9 mouse cellular contexts compared by ENCODE assay signal in the genomic region with DNA sequence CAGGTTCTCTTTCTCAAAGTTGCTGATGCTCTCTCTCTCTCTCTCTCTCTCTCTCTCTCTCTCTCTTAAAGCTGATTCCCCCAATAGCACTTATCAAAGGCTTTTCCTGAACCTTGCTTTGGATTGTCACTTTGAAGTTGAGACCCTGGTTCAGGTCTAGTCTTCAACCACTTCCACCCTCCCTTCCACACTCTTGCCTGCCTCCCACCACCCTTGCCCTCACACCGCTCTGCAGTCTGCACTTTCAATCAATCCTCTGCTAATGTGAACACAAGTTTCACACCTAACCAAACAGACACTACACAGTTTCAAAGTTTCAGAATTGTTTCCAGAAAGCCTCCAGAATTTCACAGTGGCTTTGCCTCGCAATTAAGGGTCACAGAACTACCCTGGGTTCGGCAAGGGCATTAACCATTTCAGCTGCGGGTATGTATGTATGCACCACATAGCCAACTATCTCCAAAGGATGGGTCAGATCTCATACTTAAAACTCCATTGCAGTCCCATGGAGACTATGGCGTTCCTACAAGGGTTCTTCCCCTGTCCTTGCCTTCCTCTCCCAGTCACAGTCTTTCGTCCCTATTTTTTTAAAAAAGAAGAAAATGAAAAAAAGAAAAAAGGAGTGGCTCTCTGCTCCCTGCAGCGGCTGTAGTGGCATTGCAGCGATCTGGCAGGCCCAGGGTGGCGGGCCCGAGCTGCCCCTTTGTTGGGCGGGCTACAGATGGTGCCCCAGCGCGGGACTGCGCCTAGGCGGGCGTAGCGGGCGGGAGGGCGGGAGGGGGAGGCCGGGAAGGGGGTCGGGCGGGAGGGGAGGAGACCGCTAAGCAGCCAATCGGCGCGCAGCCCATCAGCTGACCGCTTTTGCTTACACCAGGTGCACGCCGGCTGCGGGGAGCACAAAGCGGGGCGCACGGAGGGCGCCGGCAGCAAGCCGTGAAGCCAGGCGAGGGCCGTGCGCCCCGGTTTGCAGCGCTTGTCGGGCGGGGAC. TPM values are rescaled to one million over a fixed set of nuclear protein-coding genes. Genes with fewer than 3 reads are reported as not detected.
DNase-seq lines count a peak whose midpoint lies in the region; ATAC-seq lines count a peak whose summit lies in the region.
"Had no signal": no experiment of that assay in that cellular context is flagged by ENCODE, and none has a peak within 500 bp of the region (broad histone marks: within the 10 kb centered on the region; RNA-seq: fewer than 3 reads in every experiment).

TSS of gene Lrrn1 (plus strand) at position 892 of the 988 bp plus-strand sequence.

- H3K36me3 ChIP-seq in liver, embryonic 15.5 days (replicated peaks) = no peaks in the 10 kb centered on the region

- peak within 1 kb of the TSS; percentile 20 for H3K4me3 ChIP-seq in liver, embryonic 15.5 days (replicated peaks)

- WGBS in liver, embryonic 15.5 days (ENCODE audit: insufficient replicate concordance) = 4% methylated on average over 30 of the region's 43 CpGs

- no peak within 1 kb of the TSS for H3K9ac ChIP-seq in liver, embryonic 15.5 days

- H3K4me1 ChIP-seq in liver, embryonic 15.5 days (replicated peaks) = no peaks in the 10 kb centered on the region

- peaks cover 33% of the 10 kb centered on the region for H3K27me3 ChIP-seq in liver, embryonic 15.5 days

- peak; percentile 48 for ATAC-seq in granulocyte monocyte progenitor cell, adult 5-6 weeks (replicated peaks; ENCODE audit: poor library complexity, severe bottlenecking)
- peak; percentile 31; the same call in 1 of the 2 replicates for ATAC-seq in liver, embryonic 15.5 days (ENCODE audit: insufficient read depth)
- no peak for ATAC-seq in erythroblast, adult 5-6 weeks (replicated peaks; ENCODE audit: low FRiP score, poor library complexity, severe bottlenecking)

- H3K9me3 ChIP-seq in liver, embryonic 15.5 days (replicated peaks) = no peaks in the 10 kb centered on the region

- DNase-seq in urinary bladder, adult 2 months (ENCODE audit: low spot score) = peak; percentile 20
- DNase-seq in urinary bladder, postnatal 10 days (ENCODE audit: low spot score) = no peak
- peak; percentile 63 for DNase-seq in embryo, embryonic 11.5 days (ENCODE audit: low read depth, low spot score)
- peak; percentile 57 to 73 for DNase-seq in kidney, postnatal 4 days
- DNase-seq in right cerebral cortex, postnatal 10 days (ENCODE audit: low spot score in 2 of 2) = peak; percentile 89 to 92

- H3K27ac ChIP-seq in liver, embryonic 15.5 days (replicated peaks) = no peak within 1 kb of the TSS

- peak within 1 kb of the TSS; percentile 48 for H3K4me2 ChIP-seq in liver, embryonic 15.5 days

RNA-seq across cellular contexts. Expression of gene Lrrn1, which starts in this region (rescaled TPM):
- 0.58 and 0.68 TPM in 2 replicates for polyA plus RNA-seq in urinary bladder, adult 2 months (2012; rRNA removed)
- not detected in 2 replicates for total RNA-seq in granulocyte monocyte progenitor cell, adult 5-6 weeks (2014; fragmentation: Nextera tagmentation)
- total RNA-seq in granulocyte monocyte progenitor cell, adult 5-6 weeks (2017) = not detected in 2 replicates
- 0.37 and 0.66 TPM in 2 replicates for polyA plus RNA-seq in liver, embryonic 15.5 days (2015; fragmentation: Nextera tagmentation; extraction: Ambion mirVana)
- total RNA-seq in erythroblast, adult 5-6 weeks (2015; ENCODE audit: low replicate concordance) = not detected in 2 replicates
- total RNA-seq in erythroblast, adult 5-6 weeks (2017; ENCODE audit: low replicate concordance) = 0.17 TPM in 1 of 2 replicates, not detected in the other
- total RNA-seq: neutrophil, adult 5-6 weeks had no signal

Comparison
In these comparisons a context has a peak if more than half of its experiments do, and no peak if none do; other contexts are left out.
1. Peak in DNase-seq in urinary bladder, adult 2 months; RNA of the gene not detected or under 1 TPM.
2. Peak in ATAC-seq in granulocyte monocyte progenitor cell, adult 5-6 weeks; RNA of the gene not detected or under 1 TPM.
3. Peak in ATAC-seq, H3K4me3 ChIP-seq and H3K4me2 ChIP-seq in liver, embryonic 15.5 days; RNA of the gene not detected or under 1 TPM.